Mouse (Mus musculus) G1E (cell line): Measurements from ENCODE around the gene Maml2.

ENCODE experiments used
- CTCF ChIP-seq: IDR thresholded peaks from 2 replicates; pipeline ENCODE4 v1.5.1; 2012; ENCODE audit warnings: low read depth, low read length, inconsistent platforms, mixed read lengths
- GATA1 ChIP-seq: IDR thresholded peaks from 2 replicates; pipeline ENCODE4 v1.6.1; 2012; ENCODE audit warnings: borderline replicate concordance, low read length, inconsistent platforms, mixed read lengths
- TAL1 ChIP-seq: conservative IDR thresholded peaks from 2 replicates; pipeline ENCODE4 v1.6.1; 2012; ENCODE audit warnings: low read depth, low read length, inconsistent platforms, mixed read lengths

DNA sequence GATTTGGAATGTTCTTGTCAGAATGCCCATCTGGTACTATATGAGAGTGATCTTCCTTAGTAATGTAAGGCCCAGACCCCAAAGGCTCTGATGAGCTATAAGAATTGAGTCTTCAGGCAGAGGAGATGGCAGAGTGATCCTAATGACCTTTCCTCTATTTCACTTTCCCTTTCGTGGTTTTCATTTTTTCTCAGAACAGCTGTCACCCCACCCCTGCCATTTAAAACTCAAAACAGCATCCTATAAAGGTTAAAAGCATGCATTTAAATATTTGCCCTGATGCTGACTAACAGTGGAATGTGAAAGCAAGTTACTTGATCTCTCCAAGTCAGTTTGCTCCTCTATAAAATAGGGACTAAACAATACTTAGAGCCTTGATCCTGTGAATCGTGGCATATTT is 10.3 kb upstream of the Maml2 start:
- TF ChIP-seq CTCF = no peak
- no peak for TF ChIP-seq TAL1
- TF ChIP-seq GATA1 = no peak
